Comparison of ENCODE assay signal across 7 mouse cellular contexts in the genomic region with DNA sequence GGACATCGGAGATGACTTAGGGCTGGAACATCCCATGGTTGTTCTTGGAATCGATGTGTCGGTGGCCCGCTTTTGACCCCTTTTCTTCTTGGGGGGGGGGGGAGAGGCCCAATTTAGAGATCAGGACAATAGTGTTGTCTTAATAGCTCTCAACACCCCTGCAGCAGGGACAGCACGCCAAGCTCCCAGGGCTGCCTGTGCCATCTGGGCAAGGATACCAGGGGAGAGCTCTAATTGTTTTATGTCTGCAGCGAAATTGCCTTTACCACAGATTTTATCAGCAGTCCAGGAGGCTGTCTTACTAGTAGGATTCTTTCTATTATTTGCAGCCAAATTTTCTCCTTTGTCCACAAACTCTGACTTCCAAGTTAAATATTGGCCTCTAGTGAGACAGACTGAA.
A peak's percentile ranks its signal among the peaks of the same experiment; 100 is the strongest.
DNase-seq lines count a peak whose midpoint lies in the region.

No protein-coding gene starts in this region.

- DNase-seq in MN1 (ENCODE audit: low spot score): peak; percentile 48
- peak; percentile 24 for DNase-seq in cerebellum, adult 11 months
- DNase-seq in cerebellum, adult 18-20 months: peak; percentile 47 to 56
- peak; percentile 21 for DNase-seq in cerebellum, adult 8-10 months
- peak; percentile 34 for DNase-seq in cerebellum, adult 9-11 months
- DNase-seq in cerebellum, postnatal 14 days: peak; percentile 9 to 34
- DNase-seq in cerebellum, postnatal 36 days: peak; percentile 32 to 33

Comparison
In these comparisons a context has a peak if more than half of its experiments do, and no peak if none do; other contexts are left out.
1. Peak in every context shown above with its lines: DNase-seq.